Mouse (Mus musculus): ENCODE data around the gene Frmd4b.

- no peak for TF ChIP-seq POLR2A (IDR thresholded peaks at IDR 0.05; ENCODE audit: low read depth, low read length)
- no peak for TF ChIP-seq CTCF (IDR thresholded peaks at IDR 0.05; ENCODE audit: extremely low read depth, insufficient read length, insufficient replicate concordance, low read depth, low read length)
These were observed 3.2 kb downstream of the Frmd4b start for GRCm38 (mm10) chr6:97614179-97614578.

Data from small intestine, adult 2 months (tissue).